Mouse (Mus musculus) CD4-positive helper T cell, adult 2 months (primary cell): ENCODE results near the gene Uqcr11.

ENCODE experiments used
- DNase-seq: peaks from one replicate; pipeline ENCODE4 v3.0.0-alpha.2; 2012; ENCODE audit warnings: low read depth, missing footprints, low spot score

Uqcr11 gene

GRCm38 (mm10) chr10:80406684-80407501, at the start of gene Uqcr11:
Uqcr11 (minus strand) TSS chr10:80406830.
- DNase-seq = peak; percentile 92

- DNase-seq = no peak
Measured at GRCm38 (mm10) chr10:80455697-80456096, 49.1 kb upstream of the Uqcr11 start.

GRCm38 (mm10) chr10:80454781-80455180, 48.2 kb upstream of the Uqcr11 start:
- no peak for DNase-seq

- no peak for DNase-seq
Measured at GRCm38 (mm10) chr10:80453601-80454000, 47.0 kb upstream of the Uqcr11 start.

- no peak for DNase-seq
Measured at GRCm38 (mm10) chr10:80450599-80450998, 44.0 kb upstream of the Uqcr11 start.

- peak; percentile 87 for DNase-seq
Measured at GRCm38 (mm10) chr10:80445898-80446601, 39.4 kb upstream of the Uqcr11 start.

GRCm38 (mm10) chr10:80445052-80445451, 38.4 kb upstream of the Uqcr11 start:
- DNase-seq = no peak

GRCm38 (mm10) chr10:80444339-80445045, 37.9 kb upstream of the Uqcr11 start:
- DNase-seq = no peak

GRCm38 (mm10) chr10:80443575-80444278, 37.1 kb upstream of the Uqcr11 start:
- no peak for DNase-seq

- no peak for DNase-seq
Measured at GRCm38 (mm10) chr10:80442989-80443388, 36.4 kb upstream of the Uqcr11 start.

- DNase-seq = no peak
Measured at GRCm38 (mm10) chr10:80441598-80441997, 35.0 kb upstream of the Uqcr11 start.

- no peak for DNase-seq
Measured at GRCm38 (mm10) chr10:80440031-80440430, 33.4 kb upstream of the Uqcr11 start.

GRCm38 (mm10) chr10:80437973-80438372, 31.3 kb upstream of the Uqcr11 start:
- no peak for DNase-seq

- no peak for DNase-seq
Measured at GRCm38 (mm10) chr10:80436276-80436675, 29.6 kb upstream of the Uqcr11 start.

- no peak for DNase-seq
Measured at GRCm38 (mm10) chr10:80435764-80436163, 29.1 kb upstream of the Uqcr11 start.

GRCm38 (mm10) chr10:80434823-80435222, 28.2 kb upstream of the Uqcr11 start:
- DNase-seq = peak; percentile 30

- no peak for DNase-seq
Measured at GRCm38 (mm10) chr10:80434233-80434592, 27.6 kb upstream of the Uqcr11 start.

- peak; percentile 98 for DNase-seq
Measured at GRCm38 (mm10) chr10:80433513-80434232, 27.0 kb upstream of the Uqcr11 start, which contains the start of gene Tcf3. Tcf3 (minus strand) TSS chr10:80433647.

- DNase-seq = no peak
Measured at GRCm38 (mm10) chr10:80432936-80433512, 26.4 kb upstream of the Uqcr11 start.

- no peak for DNase-seq
Measured at GRCm38 (mm10) chr10:80432387-80432785, 25.8 kb upstream of the Uqcr11 start.
